Mouse (Mus musculus): ENCODE data around the gene Cnn3. TPM values are rescaled to one million over a fixed set of nuclear protein-coding genes. Genes with fewer than 3 reads are reported as not detected.

Cnn3 gene
- 10 to 100 TPM; 15.2 to 21.6 TPM for total RNA-seq (2021)
- long read RNA-seq, experiment 1, transcript Cnn3-201 (7 exons, 2,049 nt) = major isoform, 21 of 22 reads
- long read RNA-seq, experiment 1, partial matches to known transcripts = 0 of 22 reads
- long read RNA-seq, experiment 1, other reads (novel, unspliced or antisense) = 1 of 22 reads
- long read RNA-seq, experiment 2, transcript Cnn3-201 (7 exons, 2,049 nt) = major isoform, 16 of 16 reads
- long read RNA-seq, experiment 2, partial matches to known transcripts = 0 of 16 reads
- long read RNA-seq, experiment 2, other reads (novel, unspliced or antisense) = 0 of 16 reads

GRCm38 (mm10) chr3:121425861-121426620, at the start of gene Cnn3:
Gene Cnn3, plus strand, starts transcription at chr3:121426497.
- peak; percentile 87 for DNase-seq (ENCODE audit: low spot score)

GRCm38 (mm10) chr3:121378708-121379612, 47.3 kb upstream of the Cnn3 start:
- no peak for DNase-seq (ENCODE audit: low spot score)

- DNase-seq (ENCODE audit: low spot score) = no peak
These were observed 46.6 kb upstream of the Cnn3 start for GRCm38 (mm10) chr3:121379699-121380098.

GRCm38 (mm10) chr3:121387471-121388009, 38.8 kb upstream of the Cnn3 start:
- DNase-seq (ENCODE audit: low spot score) = no peak

GRCm38 (mm10) chr3:121389366-121389765, 36.9 kb upstream of the Cnn3 start:
- DNase-seq (ENCODE audit: low spot score) = no peak

GRCm38 (mm10) chr3:121389860-121390530, 36.3 kb upstream of the Cnn3 start:
- no peak for DNase-seq (ENCODE audit: low spot score)

- DNase-seq (ENCODE audit: low spot score) = no peak
These were observed 35.6 kb upstream of the Cnn3 start for GRCm38 (mm10) chr3:121390724-121391123.

GRCm38 (mm10) chr3:121395588-121396295, 30.6 kb upstream of the Cnn3 start:
- DNase-seq (ENCODE audit: low spot score) = no peak

GRCm38 (mm10) chr3:121396561-121396960, 29.7 kb upstream of the Cnn3 start:
- no peak for DNase-seq (ENCODE audit: low spot score)

- no peak for DNase-seq (ENCODE audit: low spot score)
These were observed 29.3 kb upstream of the Cnn3 start for GRCm38 (mm10) chr3:121397007-121397406.

GRCm38 (mm10) chr3:121401384-121401783, 24.9 kb upstream of the Cnn3 start:
- no peak for DNase-seq (ENCODE audit: low spot score)

GRCm38 (mm10) chr3:121402096-121402495, 24.2 kb upstream of the Cnn3 start:
- DNase-seq (ENCODE audit: low spot score) = no peak

- no peak for DNase-seq (ENCODE audit: low spot score)
These were observed 22.8 kb upstream of the Cnn3 start for GRCm38 (mm10) chr3:121403449-121403848.

GRCm38 (mm10) chr3:121405101-121405500, 21.2 kb upstream of the Cnn3 start:
- DNase-seq (ENCODE audit: low spot score) = no peak

GRCm38 (mm10) chr3:121407417-121407816, 18.9 kb upstream of the Cnn3 start:
- no peak for DNase-seq (ENCODE audit: low spot score)

- DNase-seq (ENCODE audit: low spot score) = no peak
These were observed 17.9 kb upstream of the Cnn3 start for GRCm38 (mm10) chr3:121408386-121408785.

GRCm38 (mm10) chr3:121411450-121411849, 14.8 kb upstream of the Cnn3 start:
- no peak for DNase-seq (ENCODE audit: low spot score)

- no peak for DNase-seq (ENCODE audit: low spot score)
These were observed 9.8 kb upstream of the Cnn3 start for GRCm38 (mm10) chr3:121416171-121417154.
